Mouse (Mus musculus) WW6 (cell line): ENCODE data around the gene Csnk2b.

ENCODE experiments used
- DNase-seq: peaks from one replicate; pipeline ENCODE4 v3.0.0-alpha.2; 2013; ENCODE audit warnings: low read depth, low spot score

The Csnk2b gene

GRCm38 (mm10) chr17:35121143-35121799 lies 582 bp downstream of the Csnk2b start, which contains the start of gene Gpank1:
Gene Gpank1 (plus strand): TSS chr17:35121455.
- DNase-seq, result peak; percentile 93

- DNase-seq, result no peak
These were observed 1.1 kb downstream of the Csnk2b start for GRCm38 (mm10) chr17:35120745-35121142.

- DNase-seq, result no peak
These were observed 6.5 kb downstream of the Csnk2b start, which contains the start of gene Ly6g5b for GRCm38 (mm10) chr17:35115046-35116019. Gene Ly6g5b (minus strand): TSS chr17:35115428.

- no peak for DNase-seq
These were observed 10.1 kb downstream of the Csnk2b start for GRCm38 (mm10) chr17:35111774-35112173.

- no peak for DNase-seq
These were observed 13.8 kb downstream of the Csnk2b start, which contains the start of gene Ly6g5c for GRCm38 (mm10) chr17:35108097-35108496. Gene Ly6g5c (plus strand): TSS chr17:35108279.

GRCm38 (mm10) chr17:35106522-35106921 lies 15.3 kb downstream of the Csnk2b start:
- no peak for DNase-seq

GRCm38 (mm10) chr17:35105740-35106389 lies 16.0 kb downstream of the Csnk2b start:
- no peak for DNase-seq

GRCm38 (mm10) chr17:35104754-35105153 lies 17.1 kb downstream of the Csnk2b start:
- no peak for DNase-seq

GRCm38 (mm10) chr17:35104079-35104478 lies 17.8 kb downstream of the Csnk2b start:
- DNase-seq, result no peak

- no peak for DNase-seq
These were observed 18.6 kb downstream of the Csnk2b start for GRCm38 (mm10) chr17:35103221-35103690.

GRCm38 (mm10) chr17:35102299-35102698 lies 19.6 kb downstream of the Csnk2b start:
- DNase-seq, result no peak

- no peak for DNase-seq
These were observed 20.7 kb downstream of the Csnk2b start for GRCm38 (mm10) chr17:35101161-35101560.

- DNase-seq, result no peak
These were observed 21.6 kb downstream of the Csnk2b start for GRCm38 (mm10) chr17:35100196-35100765.

- no peak for DNase-seq
These were observed 24.6 kb downstream of the Csnk2b start for GRCm38 (mm10) chr17:35097164-35097655.

GRCm38 (mm10) chr17:35096597-35096996 lies 25.3 kb downstream of the Csnk2b start:
- DNase-seq, result no peak

- DNase-seq, result no peak
These were observed 27.1 kb downstream of the Csnk2b start for GRCm38 (mm10) chr17:35094475-35095365.

GRCm38 (mm10) chr17:35092403-35093198 lies 29.3 kb downstream of the Csnk2b start:
- no peak for DNase-seq

GRCm38 (mm10) chr17:35090166-35090932 lies 31.5 kb downstream of the Csnk2b start:
- DNase-seq, result no peak
